Mouse (Mus musculus) cortical plate, adult 2 months (tissue): ENCODE data around the gene Foxn3.

Experiments used
- CTCF ChIP-seq: fragments of 200-500 bp; IDR thresholded peaks from 2 replicates; pipeline ENCODE4 v1.5.1; 2011; ENCODE audit warnings: mild to moderate bottlenecking, control low read depth, low read length; ENCODE audit not compliant: insufficient read depth; ENCODE audit errors: extremely low read depth
- POLR2A ChIP-seq: fragments of 200-500 bp; IDR thresholded peaks from 2 replicates; pipeline ENCODE4 v1.6.1; 2011; ENCODE audit warnings: mild to moderate bottlenecking, low read length, control low read depth; ENCODE audit not compliant: insufficient read depth; ENCODE audit errors: extremely low read depth

GRCm38 (mm10) chr12:99311303-99311702 lies 252.1 kb downstream of the Foxn3 start:
- TF ChIP-seq POLR2A (no peak), CTCF (no peak)
